Mouse (Mus musculus) midbrain, embryonic 11.5 days (tissue): ENCODE measurements at regions not wholly inside any gene's neighbourhood (a gene's known extent, or its start where the extent isn't known, plus 50 kb on each side); places are given as distances from the start of the nearest gene placed in this dataset.

Experiments used
- ATAC-seq: fragments of 200-750 bp; cut with Nextera tagmentation; 2 replicates; pipeline ENCODE4 v1.8.0; 2017; ENCODE audit warnings: moderate TSS enrichment, moderate library complexity; ENCODE audit not compliant: low FRiP score
- DNase-seq: peaks from one replicate; pipeline ENCODE4 v3.0.0; 2015; ENCODE audit warnings: low spot score; ENCODE audit errors: missing footprints
- H3K27ac ChIP-seq: fragments of 300-500 bp; sonication (generic); 2 replicates; pipeline ENCODE4 v1.5.1; 2014; ENCODE audit warnings: low read depth, low read length
- H3K27me3 ChIP-seq: fragments of 300-500 bp; sonication (generic); 2 replicates; pipeline ENCODE4 v1.6.1; 2014; ENCODE audit warnings: mild to moderate bottlenecking, low read length, moderate library complexity, mixed read lengths; ENCODE audit not compliant: control insufficient read depth, insufficient read depth
- H3K36me3 ChIP-seq: fragments of 300-500 bp; sonication (generic); 2 replicates; pipeline ENCODE4 v1.6.1; 2014; ENCODE audit warnings: mild to moderate bottlenecking, low read length, moderate library complexity, mixed read lengths; ENCODE audit not compliant: control insufficient read depth, insufficient read depth
- H3K4me1 ChIP-seq: fragments of 300-500 bp; sonication (generic); 2 replicates; pipeline ENCODE4 v1.6.1; 2014; ENCODE audit warnings: low read length; ENCODE audit not compliant: control insufficient read depth, insufficient read depth
- H3K4me2 ChIP-seq: fragments of 300-500 bp; sonication (generic); 2 replicates; pipeline ENCODE4 v1.6.1; 2014; ENCODE audit warnings: mild to moderate bottlenecking, moderate library complexity
- H3K4me3 ChIP-seq: fragments of 300-500 bp; sonication (generic); 2 replicates; pipeline ENCODE4 v1.5.1; 2014; ENCODE audit warnings: low read depth, low read length
- H3K9ac ChIP-seq: fragments of 300-500 bp; sonication (generic); 2 replicates; pipeline ENCODE4 v1.6.1; 2014; ENCODE audit warnings: low read length
- H3K9me3 ChIP-seq: fragments of 300-500 bp; sonication (generic); 2 replicates; pipeline ENCODE4 v1.6.1; 2016; ENCODE audit warnings: low read length; ENCODE audit not compliant: control insufficient read depth
- WGBS: fragments of 180-500 bp; shearing (Covaris S2); extraction: QIAGEN DNeasy Blood & Tissue Kit; methylation state at CpG from one replicate; pipeline ENCODE4 v1.1.7; 2014; 5-methylcytosine and 5-hydroxymethylcytosine counted together

GRCm38 (mm10) chr2:146637573-146637972 lies 125.4 kb upstream of the Ralgapa2 start:
- ATAC-seq = no peak
- Histone ChIP-seq H3K4me1 (no peaks in the 10 kb centered on the region), H3K36me3 (no peaks in the 10 kb centered on the region), H3K27ac (no peak overlapping the region), H3K4me2 (no peak overlapping the region), H3K4me3 (no peak overlapping the region), H3K9me3 (no peaks in the 10 kb centered on the region), H3K27me3 (peaks cover 2% of the 10 kb centered on the region), H3K9ac (no peak overlapping the region)
- DNase-seq = no peak
- 55% methylated on average over 5 of the region's 5 CpGs for WGBS

- Histone ChIP-seq H3K4me1 (peaks cover 8% of the 10 kb centered on the region), H3K4me3 (no peak overlapping the region), H3K4me2 (peak overlapping the region; percentile 13; the same call in 1 of the 2 replicates), H3K27me3 (no peaks in the 10 kb centered on the region), H3K9me3 (no peaks in the 10 kb centered on the region; the same call in 1 of the 2 replicates), H3K27ac (no peak overlapping the region), H3K9ac (no peak overlapping the region), H3K36me3 (no peaks in the 10 kb centered on the region)
- ATAC-seq (0 out of 2 replicates have a peak, but pooled peaks have one; percentile 54), DNase-seq (no peak)
- 31% methylated on average over 16 of the region's 16 CpGs for WGBS
These were observed 134.3 kb upstream of the Ralgapa2 start for GRCm38 (mm10) chr2:146646237-146646972.

GRCm38 (mm10) chr2:146646973-146647282 lies 134.8 kb upstream of the Ralgapa2 start:
- no peak overlapping the region for H3K27ac ChIP-seq
- H3K4me1 ChIP-seq = peaks cover 8% of the 10 kb centered on the region
- no peaks in the 10 kb centered on the region for H3K27me3 ChIP-seq
- ATAC-seq = no peak
- H3K4me2 ChIP-seq = no peak overlapping the region
- H3K9ac ChIP-seq = no peak overlapping the region
- no peaks in the 10 kb centered on the region for H3K36me3 ChIP-seq
- H3K4me3 ChIP-seq = no peak overlapping the region
- H3K9me3 ChIP-seq = no peaks in the 10 kb centered on the region; the same call in 1 of the 2 replicates
- no peak for DNase-seq
- 90% methylated on average over 2 of the region's 2 CpGs for WGBS

GRCm38 (mm10) chr2:146661346-146661745 lies 149.2 kb upstream of the Ralgapa2 start:
- Histone ChIP-seq H3K27ac (no peak overlapping the region), H3K9ac (no peak overlapping the region), H3K4me3 (no peak overlapping the region), H3K4me2 (no peak overlapping the region), H3K27me3 (no peaks in the 10 kb centered on the region; the same call in 1 of the 2 replicates), H3K9me3 (no peaks in the 10 kb centered on the region), H3K36me3 (no peaks in the 10 kb centered on the region), H3K4me1 (peaks cover 4% of the 10 kb centered on the region; the same call in 1 of the 2 replicates)
- DNase-seq = peak; percentile 67
- WGBS = 38% methylated on average over 3 of the region's 3 CpGs
- peak; percentile 42; the same call in 1 of the 2 replicates for ATAC-seq

GRCm38 (mm10) chr2:146672761-146673160 lies 160.6 kb upstream of the Ralgapa2 start:
- H3K9ac ChIP-seq = no peak overlapping the region
- H3K9me3 ChIP-seq = no peaks in the 10 kb centered on the region
- 62% methylated on average over 2 of the region's 2 CpGs for WGBS
- H3K36me3 ChIP-seq = no peaks in the 10 kb centered on the region
- H3K27me3 ChIP-seq = no peaks in the 10 kb centered on the region
- no peak overlapping the region for H3K27ac ChIP-seq
- H3K4me2 ChIP-seq = no peak overlapping the region
- H3K4me3 ChIP-seq = no peak overlapping the region
- no peaks in the 10 kb centered on the region for H3K4me1 ChIP-seq
- no peak for ATAC-seq
- peak; percentile 78 for DNase-seq

GRCm38 (mm10) chr2:146681979-146682378 lies 169.8 kb upstream of the Ralgapa2 start:
- DNase-seq (peak; percentile 62), ATAC-seq (no peak)
- WGBS = 71% methylated on average over 3 of the region's 3 CpGs
- H3K4me1 ChIP-seq = no peaks in the 10 kb centered on the region
- H3K9ac ChIP-seq = no peak overlapping the region
- no peaks in the 10 kb centered on the region for H3K27me3 ChIP-seq
- H3K4me3 ChIP-seq = no peak overlapping the region
- H3K36me3 ChIP-seq = no peaks in the 10 kb centered on the region
- H3K27ac ChIP-seq = no peak overlapping the region
- H3K9me3 ChIP-seq = no peaks in the 10 kb centered on the region
- no peak overlapping the region for H3K4me2 ChIP-seq

- Histone ChIP-seq H3K9ac (no peak overlapping the region), H3K27ac (no peak overlapping the region), H3K4me2 (no peak overlapping the region), H3K4me3 (no peak overlapping the region), H3K36me3 (no peaks in the 10 kb centered on the region), H3K4me1 (no peaks in the 10 kb centered on the region), H3K9me3 (no peaks in the 10 kb centered on the region), H3K27me3 (no peaks in the 10 kb centered on the region)
- DNase-seq = peak; percentile 31
- 83% methylated on average over 5 of the region's 5 CpGs for WGBS
- ATAC-seq = no peak
These were observed 169.7 kb upstream of the Kiz start for GRCm38 (mm10) chr2:146685854-146686507.

- DNase-seq (peak; percentile 51), ATAC-seq (no peak)
- H3K9ac ChIP-seq = no peak overlapping the region
- no peak overlapping the region for H3K4me3 ChIP-seq
- no peak overlapping the region for H3K27ac ChIP-seq
- H3K9me3 ChIP-seq = no peaks in the 10 kb centered on the region; the same call in 1 of the 2 replicates
- no peak overlapping the region for H3K4me2 ChIP-seq
- H3K36me3 ChIP-seq = no peaks in the 10 kb centered on the region
- H3K4me1 ChIP-seq = no peaks in the 10 kb centered on the region; the same call in 1 of the 2 replicates
- H3K27me3 ChIP-seq = no peaks in the 10 kb centered on the region
- WGBS = 82% methylated on average over 7 of the region's 7 CpGs
These were observed 167.1 kb upstream of the Kiz start for GRCm38 (mm10) chr2:146688544-146688943.

GRCm38 (mm10) chr2:146693484-146693883 lies 162.2 kb upstream of the Kiz start:
- no peak overlapping the region for H3K4me3 ChIP-seq
- DNase-seq (peak; percentile 80), ATAC-seq (peak; percentile 23; the same call in 1 of the 2 replicates)
- WGBS = 49% methylated on average over 2 of the region's 2 CpGs
- no peaks in the 10 kb centered on the region for H3K27me3 ChIP-seq
- H3K9me3 ChIP-seq = no peaks in the 10 kb centered on the region; the same call in 1 of the 2 replicates
- no peak overlapping the region for H3K27ac ChIP-seq
- H3K4me2 ChIP-seq = no peak overlapping the region
- H3K4me1 ChIP-seq = peaks cover 4% of the 10 kb centered on the region
- no peaks in the 10 kb centered on the region for H3K36me3 ChIP-seq
- no peak overlapping the region for H3K9ac ChIP-seq
